Mouse (Mus musculus): ENCODE measurements at regions not wholly inside any gene's neighbourhood (a gene's known extent, or its start where the extent isn't known, plus 50 kb on each side); places are given as distances from the start of the nearest gene placed in this dataset.
A peak's percentile ranks its signal among the peaks of the same experiment; 100 is the strongest.
"Not testable (repeated sequence)": the region's sequence is repeated elsewhere in the genome, so short reads cannot be mapped to it uniquely, and the experiment has no call there.

DNA sequence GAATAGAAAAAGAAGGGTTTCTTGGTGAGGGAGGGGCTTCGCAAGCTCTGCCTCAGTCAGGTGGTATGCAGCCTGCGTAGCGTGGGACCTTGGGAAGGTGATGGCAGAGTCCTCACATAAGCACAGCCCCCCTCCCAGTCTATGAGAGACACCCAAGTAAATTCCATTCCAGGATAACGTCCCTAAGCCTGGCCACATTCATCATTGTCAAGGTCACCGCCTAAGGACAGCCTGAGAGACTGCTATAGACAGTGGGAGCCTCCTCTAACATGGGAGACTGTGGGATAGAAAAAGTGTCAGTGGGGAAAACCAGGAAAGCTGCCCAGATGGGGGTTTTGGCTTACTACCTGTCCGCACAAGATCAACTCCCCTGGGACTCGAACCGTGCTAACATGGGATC is 195.5 kb downstream of the Tpra1 start:
- Histone ChIP-seq H3K27ac (replicated peaks) (no peak overlapping the region), H3K9me3 (no peaks in the 10 kb centered on the region), H3K4me3 (no peak overlapping the region), H3K4me1 (no peaks in the 10 kb centered on the region), H3K36me3 (no peaks in the 10 kb centered on the region), H3K4me2 (replicated peaks) (no peak overlapping the region), H3K9ac (replicated peaks) (no peak overlapping the region), H3K27me3 (no peaks in the 10 kb centered on the region)
- WGBS: 91% methylated on average over 8 of the region's 8 CpGs
- ATAC-seq (ENCODE audit: low FRiP score, low read depth): no peak

DNA sequence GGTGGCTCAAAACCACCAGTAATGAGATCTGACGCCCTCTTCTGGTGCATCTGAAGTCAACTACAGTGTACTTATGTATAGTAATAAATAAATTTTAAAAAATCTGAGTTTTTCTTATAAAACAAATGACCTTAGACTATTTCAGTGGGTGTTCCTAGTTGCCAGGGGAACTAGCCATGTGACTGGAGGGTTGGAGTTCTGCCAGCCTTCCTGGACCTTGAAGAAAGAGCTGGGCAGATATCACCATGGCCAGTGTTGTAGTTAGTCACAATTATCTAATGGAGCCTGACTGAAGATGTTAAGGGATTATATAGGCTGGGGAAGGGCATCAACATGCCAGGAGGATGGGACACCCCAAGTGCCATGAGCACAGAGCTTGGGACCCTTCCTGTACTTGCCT is 217.2 kb downstream of the Tpra1 start:
- Histone ChIP-seq H3K4me1 (0 out of 2 replicates have a peak, but pooled peaks cover 3% of the 10 kb centered on the region), H3K4me3 (no peak overlapping the region), H3K36me3 (no peaks in the 10 kb centered on the region), H3K27ac (replicated peaks) (no peak overlapping the region), H3K27me3 (no peaks in the 10 kb centered on the region), H3K4me2 (replicated peaks) (no peak overlapping the region), H3K9ac (replicated peaks) (no peak overlapping the region), H3K9me3 (no peaks in the 10 kb centered on the region)
- WGBS: 70% methylated on average over 1 of the region's 1 CpGs
- ATAC-seq (ENCODE audit: low FRiP score, low read depth): no peak

DNA sequence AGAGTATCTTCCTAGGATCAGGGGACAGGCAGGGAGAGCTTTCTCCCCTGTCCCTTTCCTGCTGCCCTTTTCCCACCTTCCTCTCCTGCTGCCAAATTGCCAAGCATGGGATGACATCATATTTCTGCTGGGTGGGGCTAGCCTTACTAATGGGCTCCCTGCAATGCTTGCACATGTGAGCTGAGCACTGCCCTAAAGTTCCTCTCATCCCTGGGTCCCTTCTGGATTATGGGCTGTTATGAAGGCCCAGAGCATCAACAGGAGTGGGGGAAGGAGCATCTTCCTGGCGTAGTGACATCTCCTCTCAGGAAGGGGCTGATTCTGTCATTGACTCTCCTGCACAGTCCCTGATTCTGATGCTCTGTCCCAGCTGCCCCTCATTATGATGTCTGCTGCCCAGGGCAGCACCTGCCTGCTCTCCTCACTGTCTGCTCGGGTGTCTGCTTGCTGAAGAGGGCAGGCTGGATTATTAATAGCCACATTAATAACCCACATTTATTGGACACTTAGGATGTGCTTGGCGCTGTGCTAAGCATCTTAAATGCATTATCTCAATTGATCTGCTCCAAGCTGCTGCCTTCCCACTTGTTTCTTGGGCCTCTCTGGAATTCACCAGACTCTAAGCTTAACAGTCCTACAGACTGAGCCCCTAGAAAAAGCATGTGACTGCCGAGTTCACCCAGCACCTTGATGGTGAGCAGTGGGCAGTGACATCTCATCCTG is 219.1 kb downstream of the Tpra1 start:
- H3K27ac ChIP-seq (replicated peaks): no peak overlapping the region
- no peak overlapping the region for H3K4me3 ChIP-seq
- 69% methylated on average over 4 of the region's 4 CpGs for WGBS
- H3K4me1 ChIP-seq: 0 out of 2 replicates have a peak, but pooled peaks cover 3% of the 10 kb centered on the region
- H3K27me3 ChIP-seq: 0 out of 2 replicates have a peak, but pooled peaks cover 3% of the 10 kb centered on the region
- H3K4me2 ChIP-seq (replicated peaks): no peak overlapping the region
- no peak overlapping the region for H3K9ac ChIP-seq (replicated peaks)
- no peaks in the 10 kb centered on the region for H3K9me3 ChIP-seq
- no peak for ATAC-seq (ENCODE audit: low FRiP score, low read depth)
- H3K36me3 ChIP-seq: no peaks in the 10 kb centered on the region

DNA sequence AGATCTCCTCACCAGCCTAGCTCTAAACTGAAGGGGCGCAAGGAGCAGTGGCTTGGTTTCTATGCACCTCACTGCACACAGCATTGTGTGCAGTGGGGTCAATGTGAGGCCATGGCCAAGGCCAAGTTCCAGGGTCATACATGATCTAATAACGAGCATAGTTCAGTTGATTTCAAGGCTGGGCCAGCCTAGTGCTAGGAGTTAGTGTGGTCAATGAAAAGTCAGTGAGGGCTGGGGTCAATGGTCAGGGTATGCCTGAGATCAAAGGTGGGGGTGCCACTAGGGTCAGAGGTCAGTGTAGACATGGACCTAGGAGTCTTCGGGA is 219.7 kb downstream of the Tpra1 start:
- H3K27me3 ChIP-seq: 0 out of 2 replicates have a peak, but pooled peaks cover 6% of the 10 kb centered on the region
- H3K4me2 ChIP-seq (replicated peaks): no peak overlapping the region
- H3K9me3 ChIP-seq: no peaks in the 10 kb centered on the region
- no peak overlapping the region for H3K27ac ChIP-seq (replicated peaks)
- H3K4me3 ChIP-seq: no peak overlapping the region
- 60% methylated on average over 3 of the region's 3 CpGs for WGBS
- ATAC-seq (ENCODE audit: low FRiP score, low read depth): no peak
- no peak overlapping the region for H3K9ac ChIP-seq (replicated peaks)
- no peaks in the 10 kb centered on the region for H3K36me3 ChIP-seq
- 0 out of 2 replicates have a peak, but pooled peaks cover 3% of the 10 kb centered on the region for H3K4me1 ChIP-seq

DNA sequence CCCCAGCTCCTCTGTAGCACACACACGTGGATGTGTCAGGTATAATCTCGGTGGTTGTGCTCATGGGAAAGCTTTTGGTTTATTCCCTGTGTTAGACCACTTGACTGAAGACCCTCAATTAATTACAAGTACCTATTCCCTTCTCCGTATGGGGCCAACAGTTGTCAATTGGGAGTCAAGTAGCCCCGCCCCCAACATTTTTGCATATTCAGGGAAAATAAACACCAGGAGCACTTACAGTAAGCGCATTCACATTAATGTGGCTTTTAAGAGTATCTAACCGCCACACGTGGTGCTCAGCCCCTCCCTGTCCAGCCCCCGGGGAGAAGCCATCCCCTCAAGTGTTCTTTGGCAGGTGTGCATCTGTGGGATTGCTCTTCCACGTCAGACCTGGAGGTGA is 223.9 kb downstream of the Tpra1 start:
- Histone ChIP-seq H3K36me3 (no peaks in the 10 kb centered on the region), H3K4me2 (replicated peaks) (no peak overlapping the region), H3K4me3 (no peak overlapping the region), H3K27me3 (0 out of 2 replicates have a peak, but pooled peaks cover 6% of the 10 kb centered on the region), H3K4me1 (0 out of 2 replicates have a peak, but pooled peaks cover 2% of the 10 kb centered on the region), H3K9ac (replicated peaks) (no peak overlapping the region), H3K9me3 (no peaks in the 10 kb centered on the region), H3K27ac (replicated peaks) (no peak overlapping the region)
- no peak for ATAC-seq (ENCODE audit: low FRiP score, low read depth)
- 64% methylated on average over 9 of the region's 9 CpGs for WGBS

DNA sequence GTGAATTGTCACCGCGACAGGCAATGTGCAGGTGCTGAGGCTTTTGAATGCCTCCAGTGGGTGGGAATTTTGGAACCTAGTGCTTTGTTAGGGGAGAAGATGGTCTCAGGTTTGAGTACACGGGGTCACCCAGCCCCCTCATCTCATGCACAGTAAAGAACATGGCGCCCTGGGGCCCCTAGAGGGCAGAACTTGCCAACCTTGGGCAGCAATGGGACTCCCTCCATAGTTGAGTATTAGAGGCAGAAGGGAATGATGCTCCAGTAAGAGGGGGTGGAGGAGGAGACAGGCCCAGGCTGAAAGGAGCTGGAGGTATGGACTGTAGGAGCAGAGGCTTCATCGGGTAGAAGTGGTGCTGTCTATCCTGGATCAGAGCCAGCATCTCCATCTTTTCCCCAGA is 226.1 kb downstream of the Tpra1 start:
- WGBS: 61% methylated on average over 5 of the region's 5 CpGs
- ATAC-seq (ENCODE audit: low FRiP score, low read depth); H3K27me3 ChIP-seq; H3K4me3 ChIP-seq; H3K36me3 ChIP-seq; H3K4me2 ChIP-seq (replicated peaks); H3K9ac ChIP-seq (replicated peaks); H3K9me3 ChIP-seq; H3K27ac ChIP-seq (replicated peaks); H3K4me1 ChIP-seq: not testable (repeated sequence)

DNA sequence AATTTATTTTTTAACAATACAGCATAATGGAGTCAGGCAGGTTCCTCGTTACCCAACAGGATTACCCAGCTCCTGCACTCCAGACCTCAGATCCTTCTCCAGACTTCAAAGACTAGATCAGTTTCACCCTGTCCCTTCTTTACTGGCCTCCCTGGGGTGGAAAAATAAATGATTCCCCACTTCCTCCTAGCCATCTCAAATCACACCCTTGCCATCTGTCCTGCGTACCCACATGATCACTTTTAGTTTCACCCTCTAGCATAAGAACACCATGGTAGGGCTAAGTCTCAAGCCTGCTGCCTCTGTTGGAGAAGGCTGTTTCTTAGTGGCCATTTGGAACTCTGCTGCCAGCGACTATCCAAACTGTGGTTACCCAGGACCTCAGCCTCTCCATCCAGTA is 222.0 kb downstream of the Plxna1 start:
- H3K4me3 ChIP-seq: no peak overlapping the region
- 73% methylated on average over 3 of the region's 3 CpGs for WGBS
- ATAC-seq (ENCODE audit: low FRiP score, low read depth): no peak

DNA sequence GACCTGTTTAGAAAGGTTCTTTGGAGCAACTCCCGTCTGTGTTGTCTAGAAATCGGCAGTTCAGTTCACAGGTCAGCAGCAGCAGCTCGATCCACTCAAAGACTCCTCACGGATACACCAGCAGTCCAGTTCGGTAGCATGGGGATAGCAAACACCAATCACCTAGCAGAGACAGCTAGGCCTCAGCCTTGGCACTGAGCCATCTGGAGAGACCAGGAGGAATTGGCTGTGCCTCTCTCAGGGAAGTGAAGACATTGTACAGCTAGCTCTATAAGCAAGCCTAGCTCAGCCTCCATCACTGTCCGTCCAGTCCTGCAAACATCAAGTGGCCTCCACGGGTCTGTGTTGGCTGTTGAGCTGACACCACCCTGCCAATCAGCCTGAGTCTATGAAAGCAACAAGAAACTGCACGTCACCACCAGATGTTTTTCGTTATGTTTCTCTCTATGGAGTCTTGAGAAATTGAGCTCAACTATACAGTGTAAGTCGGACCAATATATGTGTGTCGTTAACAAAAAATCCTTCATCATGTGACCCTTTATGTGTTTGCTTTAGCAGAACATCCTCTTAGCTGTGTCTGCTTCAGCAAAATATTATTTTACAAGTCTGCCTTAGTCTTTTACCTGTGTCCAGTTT is 209.3 kb downstream of the Plxna1 start:
- ATAC-seq (ENCODE audit: low FRiP score, low read depth): no peak
- H3K9ac ChIP-seq (replicated peaks): no peak overlapping the region
- no peak overlapping the region for H3K27ac ChIP-seq (replicated peaks)
- no peak overlapping the region for H3K4me2 ChIP-seq (replicated peaks)
- no peaks in the 10 kb centered on the region for H3K4me1 ChIP-seq
- no peak overlapping the region for H3K4me3 ChIP-seq
- no peaks in the 10 kb centered on the region for H3K27me3 ChIP-seq
- H3K9me3 ChIP-seq: 0 out of 2 replicates have a peak, but pooled peaks cover 5% of the 10 kb centered on the region
- H3K36me3 ChIP-seq: no peaks in the 10 kb centered on the region
- WGBS: 87% methylated on average over 11 of the region's 11 CpGs

More for the DNA sequence above, 222.0 kb downstream of the Plxna1 start:
- no peaks in the 10 kb centered on the region for H3K36me3 ChIP-seq
- H3K9me3 ChIP-seq: no peaks in the 10 kb centered on the region
- no peaks in the 10 kb centered on the region for H3K27me3 ChIP-seq
- H3K9ac ChIP-seq (replicated peaks): no peak overlapping the region
- H3K27ac ChIP-seq (replicated peaks): no peak overlapping the region
- H3K4me1 ChIP-seq: no peaks in the 10 kb centered on the region
- no peak overlapping the region for H3K4me2 ChIP-seq (replicated peaks)

DNA sequence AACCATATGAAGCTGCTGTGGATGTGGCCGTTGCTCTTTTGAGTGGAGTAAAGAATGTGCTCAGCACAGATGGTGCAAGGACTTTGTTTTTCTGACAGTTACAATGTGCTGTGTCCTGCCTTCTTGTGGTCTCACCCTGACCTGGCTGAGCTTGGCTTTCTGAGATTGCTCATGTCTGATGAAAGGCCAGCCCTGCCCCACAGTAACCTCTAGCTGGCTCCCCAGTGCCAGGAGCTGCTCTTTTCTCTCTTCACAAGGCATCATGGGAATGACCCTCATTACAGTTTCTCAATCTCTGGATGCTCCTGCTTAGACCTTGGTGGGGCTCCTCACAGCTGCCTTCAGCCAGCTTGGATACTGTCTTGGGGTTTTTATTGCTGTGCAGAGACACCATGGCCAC is 204.9 kb downstream of the Plxna1 start:
- Histone ChIP-seq H3K4me2 (replicated peaks) (no peak overlapping the region), H3K4me1 (peaks cover 9% of the 10 kb centered on the region), H3K27me3 (no peaks in the 10 kb centered on the region), H3K36me3 (no peaks in the 10 kb centered on the region), H3K27ac (replicated peaks) (no peak overlapping the region), H3K9ac (replicated peaks) (no peak overlapping the region), H3K4me3 (no peak overlapping the region), H3K9me3 (0 out of 2 replicates have a peak, but pooled peaks cover 5% of the 10 kb centered on the region)
- 93% methylated on average over 1 of the region's 1 CpGs for WGBS
- ATAC-seq (ENCODE audit: low FRiP score, low read depth): no peak

DNA sequence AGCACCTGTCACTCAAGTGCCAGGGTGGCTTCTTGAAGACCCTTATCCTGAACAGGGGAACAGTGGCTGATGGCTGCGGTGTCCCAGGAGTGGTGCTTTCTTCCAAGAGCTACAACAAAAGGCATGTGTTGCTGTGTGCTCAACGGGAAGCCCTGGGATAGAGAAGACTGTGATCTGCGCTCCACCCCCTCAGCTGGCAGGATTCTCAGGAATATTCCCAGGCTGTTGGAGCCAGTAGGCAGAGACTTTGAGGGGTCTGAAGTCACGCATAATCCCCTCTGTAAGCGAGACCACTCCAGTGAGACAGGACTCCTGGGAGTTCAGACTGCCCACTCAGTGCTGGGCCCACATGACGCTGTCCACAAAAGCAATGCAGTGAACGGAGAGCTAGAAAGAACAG is 202.4 kb downstream of the Plxna1 start:
- 37% methylated on average over 7 of the region's 7 CpGs for WGBS
- no peak overlapping the region for H3K4me3 ChIP-seq
- no peaks in the 10 kb centered on the region for H3K27me3 ChIP-seq
- ATAC-seq (ENCODE audit: low FRiP score, low read depth): no peak
- peaks cover 9% of the 10 kb centered on the region for H3K4me1 ChIP-seq
- 0 out of 2 replicates have a peak, but pooled peaks cover 3% of the 10 kb centered on the region for H3K9me3 ChIP-seq
- H3K4me2 ChIP-seq (replicated peaks): no peak overlapping the region
- no peaks in the 10 kb centered on the region for H3K36me3 ChIP-seq
- H3K27ac ChIP-seq (replicated peaks): 0 out of 2 replicates have a peak overlapping the region, but pooled peaks have one; percentile 5
- no peak overlapping the region for H3K9ac ChIP-seq (replicated peaks)

DNA sequence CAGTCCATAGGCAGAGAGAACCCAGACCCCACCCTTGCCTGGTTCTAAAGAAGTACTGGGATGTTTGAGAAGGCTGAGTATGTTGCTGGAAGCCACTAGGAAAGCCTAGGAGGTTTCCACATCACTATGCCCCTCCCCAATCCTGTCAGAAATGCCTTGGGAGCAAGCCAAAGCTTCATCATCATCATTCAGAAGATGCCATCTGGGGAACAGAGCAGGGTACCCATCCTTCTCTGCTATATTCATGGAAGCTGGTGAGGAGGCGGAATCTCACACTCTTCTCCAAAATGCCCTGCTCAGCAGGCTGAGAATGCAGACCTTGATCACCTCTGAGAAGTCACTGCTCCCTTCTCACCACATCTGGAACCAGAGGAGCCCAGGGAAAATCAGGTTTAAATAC is 200.7 kb downstream of the Plxna1 start:
- H3K4me3 ChIP-seq: no peak overlapping the region
- no peak overlapping the region for H3K27ac ChIP-seq (replicated peaks)
- H3K9me3 ChIP-seq: no peaks in the 10 kb centered on the region
- 93% methylated on average over 1 of the region's 1 CpGs for WGBS
- H3K4me1 ChIP-seq: peaks cover 9% of the 10 kb centered on the region
- H3K36me3 ChIP-seq: no peaks in the 10 kb centered on the region
- no peak overlapping the region for H3K4me2 ChIP-seq (replicated peaks)
- H3K27me3 ChIP-seq: no peaks in the 10 kb centered on the region
- no peak for ATAC-seq (ENCODE audit: low FRiP score, low read depth)
- H3K9ac ChIP-seq (replicated peaks): no peak overlapping the region

DNA sequence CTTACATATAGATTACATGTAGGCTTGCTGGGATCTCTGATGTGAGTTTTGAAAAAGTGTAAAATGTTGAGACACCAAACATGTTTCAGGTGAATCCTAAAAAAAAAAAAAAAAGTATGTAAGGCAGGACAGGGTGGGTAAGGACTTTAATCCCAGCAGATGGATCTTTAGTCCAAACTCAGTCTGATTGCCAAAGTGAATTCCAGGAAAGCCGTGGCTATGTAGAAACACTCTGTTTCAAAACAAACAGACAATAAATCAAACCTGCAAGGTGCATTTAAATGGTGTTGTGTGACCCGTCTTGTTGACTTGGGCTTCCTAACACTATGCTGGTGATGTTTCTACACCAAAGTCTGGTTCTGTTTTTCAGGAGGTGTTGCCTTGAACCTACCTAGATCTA is 192.9 kb downstream of the Plxna1 start:
- WGBS: 95% methylated on average over 2 of the region's 2 CpGs

More for the DNA sequence above, 192.9 kb downstream of the Plxna1 start:
- H3K27me3 ChIP-seq: no peaks in the 10 kb centered on the region
- no peak overlapping the region for H3K4me3 ChIP-seq
- no peaks in the 10 kb centered on the region for H3K9me3 ChIP-seq
- no peak overlapping the region for H3K9ac ChIP-seq (replicated peaks)
- H3K4me2 ChIP-seq (replicated peaks): no peak overlapping the region
- H3K27ac ChIP-seq (replicated peaks): no peak overlapping the region
- H3K4me1 ChIP-seq: no peaks in the 10 kb centered on the region
- no peaks in the 10 kb centered on the region for H3K36me3 ChIP-seq
- ATAC-seq (ENCODE audit: low FRiP score, low read depth): no peak
